Mouse (Mus musculus): ENCODE data around the gene Tmeff1. TPM values are rescaled to one million over a fixed set of nuclear protein-coding genes. Genes with fewer than 3 reads are reported as not detected.

The Tmeff1 gene
- polyA plus RNA-seq, 1 experiment from 2014 or later = 93.4 TPM

GRCm38 (mm10) chr4:48639503-48639902 lies 54.5 kb downstream of the Tmeff1 start:
- ATAC-seq (ENCODE audit: low FRiP score, low TSS enrichment) = no peak
- no peak overlapping the region for H3K4me3 ChIP-seq (ENCODE audit: low read length)
- H3K9me3 ChIP-seq (ENCODE audit: control insufficient read depth, low read length) = no peaks in the 10 kb centered on the region
- WGBS = 93% methylated on average over 17 of the region's 17 CpGs
- H3K27ac ChIP-seq (ENCODE audit: low read depth, low read length) = no peak overlapping the region
- H3K27me3 ChIP-seq (ENCODE audit: control insufficient read depth, insufficient read depth, low read length) = no peaks in the 10 kb centered on the region
- no peaks in the 10 kb centered on the region for H3K4me1 ChIP-seq (ENCODE audit: control insufficient read depth, insufficient read depth, low read length)
- peaks cover 48% of the 10 kb centered on the region for H3K36me3 ChIP-seq (ENCODE audit: control insufficient read depth, insufficient read depth, low read length)
- no peak overlapping the region for H3K4me2 ChIP-seq (replicated peaks; ENCODE audit: low read depth, low read length)
- no peak overlapping the region for H3K9ac ChIP-seq (ENCODE audit: low read depth, low read length)

- no peak for ATAC-seq (ENCODE audit: low FRiP score, low TSS enrichment)
- Histone ChIP-seq H3K27me3 (ENCODE audit: control insufficient read depth, insufficient read depth, low read length) (no peaks in the 10 kb centered on the region), H3K4me1 (ENCODE audit: control insufficient read depth, insufficient read depth, low read length) (no peaks in the 10 kb centered on the region), H3K9ac (ENCODE audit: low read depth, low read length) (no peak overlapping the region), H3K9me3 (ENCODE audit: control insufficient read depth, low read length) (no peaks in the 10 kb centered on the region), H3K4me3 (ENCODE audit: low read length) (no peak overlapping the region), H3K27ac (ENCODE audit: low read depth, low read length) (no peak overlapping the region), H3K4me2 (replicated peaks; ENCODE audit: low read depth, low read length) (no peak overlapping the region), H3K36me3 (ENCODE audit: control insufficient read depth, insufficient read depth, low read length) (peaks cover 54% of the 10 kb centered on the region)
- WGBS = 93% methylated on average over 6 of the region's 6 CpGs
Measured at GRCm38 (mm10) chr4:48643801-48644200, 58.8 kb downstream of the Tmeff1 start.

- Histone ChIP-seq H3K9me3 (ENCODE audit: control insufficient read depth, low read length) (no peaks in the 10 kb centered on the region), H3K27me3 (ENCODE audit: control insufficient read depth, insufficient read depth, low read length) (no peaks in the 10 kb centered on the region), H3K4me3 (ENCODE audit: low read length) (no peak overlapping the region), H3K36me3 (ENCODE audit: control insufficient read depth, insufficient read depth, low read length) (peaks cover 53% of the 10 kb centered on the region), H3K4me1 (ENCODE audit: control insufficient read depth, insufficient read depth, low read length) (no peaks in the 10 kb centered on the region), H3K27ac (ENCODE audit: low read depth, low read length) (no peak overlapping the region), H3K9ac (ENCODE audit: low read depth, low read length) (no peak overlapping the region), H3K4me2 (replicated peaks; ENCODE audit: low read depth, low read length) (no peak overlapping the region)
- 93% methylated on average over 5 of the region's 5 CpGs for WGBS
- ATAC-seq (ENCODE audit: low FRiP score, low TSS enrichment) = no peak
Measured at GRCm38 (mm10) chr4:48646143-48646542, 61.2 kb downstream of the Tmeff1 start.

- Histone ChIP-seq H3K4me1 (ENCODE audit: control insufficient read depth, insufficient read depth, low read length) (no peaks in the 10 kb centered on the region), H3K4me3 (ENCODE audit: low read length) (no peak overlapping the region), H3K4me2 (replicated peaks; ENCODE audit: low read depth, low read length) (no peak overlapping the region), H3K27ac (ENCODE audit: low read depth, low read length) (no peak overlapping the region), H3K9me3 (ENCODE audit: control insufficient read depth, low read length) (no peaks in the 10 kb centered on the region), H3K36me3 (ENCODE audit: control insufficient read depth, insufficient read depth, low read length) (peaks cover 53% of the 10 kb centered on the region), H3K9ac (ENCODE audit: low read depth, low read length) (no peak overlapping the region), H3K27me3 (ENCODE audit: control insufficient read depth, insufficient read depth, low read length) (no peaks in the 10 kb centered on the region)
- ATAC-seq (ENCODE audit: low FRiP score, low TSS enrichment) = no peak
- 92% methylated on average over 10 of the region's 10 CpGs for WGBS
Measured at GRCm38 (mm10) chr4:48650617-48651360, 65.8 kb downstream of the Tmeff1 start.

GRCm38 (mm10) chr4:48654118-48654517 lies 69.1 kb downstream of the Tmeff1 start:
- WGBS = 59% methylated on average over 4 of the region's 4 CpGs
- no peak overlapping the region for H3K4me2 ChIP-seq (replicated peaks; ENCODE audit: low read depth, low read length)
- no peak overlapping the region for H3K9ac ChIP-seq (ENCODE audit: low read depth, low read length)
- H3K4me3 ChIP-seq (ENCODE audit: low read length) = no peak overlapping the region
- ATAC-seq (ENCODE audit: low FRiP score, low TSS enrichment) = no peak
- peaks cover 59% of the 10 kb centered on the region for H3K36me3 ChIP-seq (ENCODE audit: control insufficient read depth, insufficient read depth, low read length)
- no peaks in the 10 kb centered on the region for H3K9me3 ChIP-seq (ENCODE audit: control insufficient read depth, low read length)
- H3K4me1 ChIP-seq (ENCODE audit: control insufficient read depth, insufficient read depth, low read length) = no peaks in the 10 kb centered on the region
- no peak overlapping the region for H3K27ac ChIP-seq (ENCODE audit: low read depth, low read length)
- H3K27me3 ChIP-seq (ENCODE audit: control insufficient read depth, insufficient read depth, low read length) = no peaks in the 10 kb centered on the region

GRCm38 (mm10) chr4:48656530-48656929 lies 71.6 kb downstream of the Tmeff1 start:
- H3K9me3 ChIP-seq (ENCODE audit: control insufficient read depth, low read length) = no peaks in the 10 kb centered on the region
- no peak overlapping the region for H3K9ac ChIP-seq (ENCODE audit: low read depth, low read length)
- WGBS = 96% methylated on average over 8 of the region's 8 CpGs
- no peak overlapping the region for H3K4me3 ChIP-seq (ENCODE audit: low read length)
- H3K4me2 ChIP-seq (replicated peaks; ENCODE audit: low read depth, low read length) = no peak overlapping the region
- H3K27me3 ChIP-seq (ENCODE audit: control insufficient read depth, insufficient read depth, low read length) = no peaks in the 10 kb centered on the region
- H3K4me1 ChIP-seq (ENCODE audit: control insufficient read depth, insufficient read depth, low read length) = no peaks in the 10 kb centered on the region
- peaks cover 62% of the 10 kb centered on the region for H3K36me3 ChIP-seq (ENCODE audit: control insufficient read depth, insufficient read depth, low read length)
- H3K27ac ChIP-seq (ENCODE audit: low read depth, low read length) = no peak overlapping the region
- no peak for ATAC-seq (ENCODE audit: low FRiP score, low TSS enrichment)

GRCm38 (mm10) chr4:48660144-48660543 lies 75.2 kb downstream of the Tmeff1 start:
- 84% methylated on average over 4 of the region's 4 CpGs for WGBS
- Histone ChIP-seq H3K9me3 (ENCODE audit: control insufficient read depth, low read length) (no peaks in the 10 kb centered on the region), H3K4me2 (replicated peaks; ENCODE audit: low read depth, low read length) (no peak overlapping the region), H3K4me3 (ENCODE audit: low read length) (no peak overlapping the region), H3K27me3 (ENCODE audit: control insufficient read depth, insufficient read depth, low read length) (no peaks in the 10 kb centered on the region), H3K27ac (ENCODE audit: low read depth, low read length) (no peak overlapping the region), H3K36me3 (ENCODE audit: control insufficient read depth, insufficient read depth, low read length) (peaks cover 62% of the 10 kb centered on the region), H3K4me1 (ENCODE audit: control insufficient read depth, insufficient read depth, low read length) (no peaks in the 10 kb centered on the region), H3K9ac (ENCODE audit: low read depth, low read length) (no peak overlapping the region)
- ATAC-seq (ENCODE audit: low FRiP score, low TSS enrichment) = no peak

GRCm38 (mm10) chr4:48660619-48661575 lies 75.9 kb downstream of the Tmeff1 start:
- Histone ChIP-seq H3K9ac (ENCODE audit: low read depth, low read length) (no peak overlapping the region), H3K4me1 (ENCODE audit: control insufficient read depth, insufficient read depth, low read length) (no peaks in the 10 kb centered on the region), H3K36me3 (ENCODE audit: control insufficient read depth, insufficient read depth, low read length) (peaks cover 68% of the 10 kb centered on the region), H3K27ac (ENCODE audit: low read depth, low read length) (no peak overlapping the region), H3K4me3 (ENCODE audit: low read length) (no peak overlapping the region), H3K9me3 (ENCODE audit: control insufficient read depth, low read length) (no peaks in the 10 kb centered on the region), H3K27me3 (ENCODE audit: control insufficient read depth, insufficient read depth, low read length) (no peaks in the 10 kb centered on the region), H3K4me2 (replicated peaks; ENCODE audit: low read depth, low read length) (no peak overlapping the region)
- no peak for ATAC-seq (ENCODE audit: low FRiP score, low TSS enrichment)
- WGBS = 93% methylated on average over 7 of the region's 7 CpGs

- Histone ChIP-seq H3K36me3 (ENCODE audit: control insufficient read depth, insufficient read depth, low read length) (peaks cover 54% of the 10 kb centered on the region), H3K4me2 (replicated peaks; ENCODE audit: low read depth, low read length) (no peak within 1 kb of the TSS), H3K27me3 (ENCODE audit: control insufficient read depth, insufficient read depth, low read length) (no peaks in the 10 kb centered on the region), H3K4me1 (ENCODE audit: control insufficient read depth, insufficient read depth, low read length) (no peaks in the 10 kb centered on the region), H3K27ac (ENCODE audit: low read depth, low read length) (no peak within 1 kb of the TSS), H3K4me3 (ENCODE audit: low read length) (no peak within 1 kb of the TSS), H3K9me3 (ENCODE audit: control insufficient read depth, low read length) (no peaks in the 10 kb centered on the region), H3K9ac (ENCODE audit: low read depth, low read length) (no peak within 1 kb of the TSS)
- 88% methylated on average over 10 of the region's 10 CpGs for WGBS
- ATAC-seq (ENCODE audit: low FRiP score, low TSS enrichment) = no peak
Measured at GRCm38 (mm10) chr4:48663271-48663670, 78.3 kb downstream of the Tmeff1 start, which contains the start of gene Cavin4. Cavin4 (plus strand) TSS chr4:48663514.

Measured in kidney, embryonic 14.5 days (tissue).